Mouse (Mus musculus): Measurements from ENCODE around the gene Ezr. TPM values are rescaled to one million over a fixed set of nuclear protein-coding genes. Genes with fewer than 3 reads are reported as not detected.

Ezr gene
- total RNA-seq, 4 experiments from 2014 or later, result 37.3 to 59.3 (median 44.4) TPM

DNA sequence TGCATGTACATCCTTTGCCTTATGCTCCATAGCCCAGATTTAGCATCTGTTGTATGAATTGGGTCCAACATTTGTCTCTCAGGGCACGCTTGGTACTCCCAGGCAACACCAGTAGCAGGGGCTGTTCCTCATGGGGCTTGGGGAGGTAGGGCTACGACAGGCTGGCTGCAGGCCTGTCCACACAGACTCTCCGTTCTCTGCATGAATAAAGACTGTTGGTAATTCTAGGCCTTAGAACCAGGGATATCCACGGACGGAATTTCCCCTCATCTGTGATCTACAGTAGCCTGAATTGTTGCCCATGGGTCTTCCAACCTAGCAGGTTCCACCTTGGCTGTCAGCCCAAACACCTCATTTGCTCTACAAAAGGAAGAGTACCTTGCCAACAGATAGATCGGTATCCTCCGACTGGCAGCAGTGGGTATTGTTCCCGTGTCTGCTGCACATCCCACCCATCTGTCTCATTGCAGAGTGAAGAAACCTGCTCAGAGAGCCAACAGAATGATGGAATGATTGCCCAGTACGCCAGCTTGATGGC, 7.1 kb upstream of the Ezr start:
- DNase-seq (ENCODE audit: low spot score in 2 of 2), result peak; percentile 36 to 40

DNA sequence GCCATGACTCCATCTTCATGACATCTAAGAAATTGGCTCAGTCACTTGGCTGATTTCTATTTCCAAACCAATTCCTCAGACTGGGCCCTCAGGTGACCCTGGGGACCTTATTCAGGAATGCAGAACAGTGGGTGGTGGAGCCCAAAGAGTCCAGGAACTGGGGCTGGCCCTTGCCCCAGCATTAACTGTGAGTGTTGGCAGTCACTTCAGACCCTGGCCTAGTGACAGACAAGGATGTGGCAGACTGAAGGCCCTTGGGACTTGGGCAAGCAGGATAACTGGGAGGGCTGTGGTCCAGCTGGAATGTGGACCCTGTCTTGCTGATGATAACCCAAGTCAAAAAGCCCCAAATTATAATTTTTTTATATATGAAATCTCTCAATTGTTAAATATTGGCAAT, 6.5 kb upstream of the Ezr start:
- DNase-seq (ENCODE audit: low spot score in 2 of 2), result peak; percentile 39 to 51

DNA sequence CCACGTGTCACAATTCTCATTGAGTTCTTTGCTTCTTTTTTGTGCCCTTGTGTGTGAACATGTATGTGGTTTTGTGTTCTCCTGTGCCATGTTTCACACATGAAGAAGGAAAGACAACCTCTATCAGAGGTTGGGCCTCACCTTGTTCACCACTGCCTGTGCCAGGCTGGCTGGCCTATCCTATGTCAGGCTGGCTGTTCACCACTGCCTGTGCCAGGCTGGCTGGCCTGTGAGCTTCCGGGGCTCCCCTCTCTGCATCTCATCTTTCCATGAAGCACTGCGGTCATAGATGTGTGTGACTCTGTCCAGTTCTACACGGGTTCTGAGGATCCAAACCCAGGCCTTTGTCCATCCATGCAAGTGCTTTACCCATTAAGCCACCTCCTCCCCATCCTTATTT, 4.7 kb upstream of the Ezr start:
- DNase-seq (ENCODE audit: low spot score in 2 of 2), result no peak

DNA sequence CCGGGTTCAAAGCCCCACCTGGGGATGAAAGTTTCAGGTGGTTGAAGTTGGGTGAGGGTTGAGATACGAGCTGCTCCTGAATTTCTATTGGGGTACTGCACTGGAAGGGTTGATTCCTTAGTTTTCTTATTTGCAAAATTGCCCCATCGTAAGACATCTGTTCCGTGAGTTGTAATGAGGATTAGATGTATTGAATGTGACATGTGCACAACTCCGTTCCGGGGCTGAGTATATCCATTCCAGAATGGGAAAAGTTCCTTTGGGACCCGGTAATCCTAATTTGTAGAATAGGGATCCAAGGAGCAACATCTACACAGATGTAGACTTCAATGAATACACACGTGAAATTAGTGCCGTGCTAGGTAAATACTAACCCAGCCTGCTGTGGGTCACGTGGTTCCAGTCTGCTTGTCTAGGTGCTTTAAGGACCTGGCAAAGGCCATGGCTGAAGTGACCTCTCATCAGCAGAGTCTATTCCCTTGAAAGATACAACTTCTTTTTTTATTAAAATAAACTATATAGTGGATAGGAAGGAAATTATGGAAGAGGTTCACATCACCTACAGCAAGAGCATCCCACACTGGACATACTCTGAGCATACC, 1.3 kb upstream of the Ezr start:
- no peak for DNase-seq (ENCODE audit: low spot score in 2 of 2)

DNA sequence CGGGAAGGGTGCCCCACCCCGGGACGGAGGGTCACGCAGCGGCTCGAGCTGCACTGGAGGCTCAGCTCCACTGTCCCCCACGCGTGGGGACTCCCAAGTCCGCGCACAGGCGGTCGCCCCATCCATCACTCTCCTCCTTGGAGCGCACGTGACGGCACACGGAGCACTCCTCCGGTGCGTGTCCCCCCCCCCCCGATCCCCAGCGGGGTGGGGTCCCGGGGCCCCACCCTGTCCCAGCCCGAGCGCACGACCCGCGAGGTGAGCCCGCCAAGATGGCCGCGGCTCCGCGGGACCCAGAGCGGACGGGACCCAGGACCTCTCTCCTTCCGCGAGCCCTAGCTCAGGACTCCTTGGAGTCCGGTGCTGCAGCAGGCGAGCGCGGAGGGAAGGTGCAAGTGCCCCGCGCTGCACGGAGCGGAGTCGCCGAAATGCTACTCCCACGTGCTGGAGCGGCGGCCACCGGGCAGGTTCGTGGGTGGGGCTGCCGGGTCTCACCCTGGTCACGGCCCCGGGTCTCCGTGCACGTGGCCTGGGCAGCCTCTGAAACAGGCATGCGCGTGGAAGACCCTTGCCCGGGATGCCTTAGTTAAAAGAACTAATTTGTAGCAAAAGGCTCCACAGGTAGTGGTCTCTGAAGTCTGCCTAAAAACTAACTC, 550 bp upstream of the Ezr start:
- DNase-seq (ENCODE audit: low spot score in 2 of 2), result no peak

DNA sequence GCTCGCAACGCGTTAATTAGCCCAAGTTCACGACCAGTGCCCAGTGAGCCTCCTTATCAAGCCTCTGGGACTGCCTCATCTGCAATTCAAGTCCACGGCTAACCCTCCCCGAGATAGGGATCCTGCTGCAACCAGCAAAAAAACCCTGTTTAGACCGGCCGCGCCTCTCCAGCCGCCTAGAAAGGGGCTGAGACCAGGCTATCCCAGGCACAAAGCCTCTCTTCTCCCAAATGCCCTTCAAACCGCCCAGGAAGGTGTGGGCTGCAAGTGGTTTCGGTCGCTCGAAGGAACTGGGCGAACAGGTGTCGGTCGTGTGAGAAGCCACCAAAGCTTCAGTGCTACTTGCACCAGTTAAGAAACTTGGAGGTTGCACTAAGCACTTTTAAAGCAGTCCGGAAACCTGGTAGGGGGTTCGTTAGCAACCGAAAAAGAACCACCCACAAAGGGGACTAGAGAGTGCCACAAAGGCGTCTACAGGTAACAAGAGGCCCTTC, 504 bp downstream of the Ezr start:
- no peak for DNase-seq (ENCODE audit: low spot score in 2 of 2)

DNA sequence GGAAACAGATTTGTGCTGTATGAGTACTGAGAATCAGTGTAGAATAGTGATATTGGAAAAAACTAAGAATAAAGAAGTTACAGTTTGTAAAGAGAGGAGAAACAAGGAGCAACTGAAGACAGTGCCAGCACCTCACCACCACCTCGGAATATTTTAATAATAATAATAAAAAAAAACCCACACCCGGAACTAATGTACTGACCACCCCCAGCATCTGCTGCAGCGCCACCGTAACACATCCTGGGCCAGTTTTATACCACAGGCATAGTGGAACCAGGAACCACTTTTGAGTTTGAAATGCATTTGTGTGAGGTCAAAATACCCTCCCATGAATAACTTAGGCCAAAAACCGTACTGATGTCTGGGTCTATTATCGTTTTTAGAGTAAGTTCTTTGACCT, 1.3 kb downstream of the Ezr start:
- no peak for DNase-seq (ENCODE audit: low spot score in 2 of 2)

DNA sequence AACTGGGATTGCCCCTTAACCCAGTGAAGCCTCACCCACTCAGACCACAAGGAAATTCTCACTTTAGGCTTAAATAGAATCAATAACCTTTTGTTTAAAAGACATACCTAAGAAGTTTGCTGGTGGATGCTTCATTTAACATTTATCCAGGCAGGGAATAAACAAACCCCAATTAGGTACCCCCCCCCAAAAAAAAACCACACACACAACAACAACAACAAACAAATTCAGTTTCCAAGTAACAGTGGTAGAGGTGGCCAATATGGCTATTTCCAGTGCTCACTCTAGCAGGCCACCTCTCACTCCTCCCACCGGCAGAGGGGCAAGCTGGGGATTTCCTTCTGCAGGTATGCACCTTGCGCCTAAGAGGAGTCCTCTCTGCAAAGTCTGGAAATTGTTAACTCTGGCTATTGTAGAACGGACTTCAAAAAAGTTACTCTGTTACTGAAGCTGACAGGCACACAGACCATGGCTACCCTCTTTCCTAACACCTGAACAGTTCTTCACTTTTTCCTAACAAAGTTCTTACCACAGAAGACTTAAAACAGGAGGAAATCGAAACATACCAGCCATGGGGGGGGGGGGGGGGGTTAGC, 2.0 kb downstream of the Ezr start:
- DNase-seq (ENCODE audit: low spot score in 2 of 2), result no peak

DNA sequence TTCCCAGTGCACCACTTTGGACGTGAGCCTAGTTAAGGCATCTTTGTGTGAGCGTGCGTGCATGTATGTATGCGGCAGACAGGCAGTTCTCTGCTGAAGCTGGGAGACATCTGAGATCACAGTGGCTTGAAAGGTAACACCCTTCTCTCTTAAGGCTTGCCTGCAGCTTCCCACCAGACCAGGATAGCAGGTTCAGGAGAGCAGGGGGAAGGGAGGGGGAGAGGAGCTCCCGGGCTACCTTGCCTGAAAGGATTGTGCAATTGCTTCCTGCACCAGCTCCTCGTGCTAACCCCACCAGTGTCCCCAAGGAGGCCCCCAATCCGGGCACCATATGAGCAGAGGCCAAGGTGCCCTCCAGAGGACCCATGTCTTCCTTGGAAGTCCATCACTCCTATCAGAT, 3.0 kb downstream of the Ezr start:
- no peak for DNase-seq (ENCODE audit: low spot score in 2 of 2)

DNA sequence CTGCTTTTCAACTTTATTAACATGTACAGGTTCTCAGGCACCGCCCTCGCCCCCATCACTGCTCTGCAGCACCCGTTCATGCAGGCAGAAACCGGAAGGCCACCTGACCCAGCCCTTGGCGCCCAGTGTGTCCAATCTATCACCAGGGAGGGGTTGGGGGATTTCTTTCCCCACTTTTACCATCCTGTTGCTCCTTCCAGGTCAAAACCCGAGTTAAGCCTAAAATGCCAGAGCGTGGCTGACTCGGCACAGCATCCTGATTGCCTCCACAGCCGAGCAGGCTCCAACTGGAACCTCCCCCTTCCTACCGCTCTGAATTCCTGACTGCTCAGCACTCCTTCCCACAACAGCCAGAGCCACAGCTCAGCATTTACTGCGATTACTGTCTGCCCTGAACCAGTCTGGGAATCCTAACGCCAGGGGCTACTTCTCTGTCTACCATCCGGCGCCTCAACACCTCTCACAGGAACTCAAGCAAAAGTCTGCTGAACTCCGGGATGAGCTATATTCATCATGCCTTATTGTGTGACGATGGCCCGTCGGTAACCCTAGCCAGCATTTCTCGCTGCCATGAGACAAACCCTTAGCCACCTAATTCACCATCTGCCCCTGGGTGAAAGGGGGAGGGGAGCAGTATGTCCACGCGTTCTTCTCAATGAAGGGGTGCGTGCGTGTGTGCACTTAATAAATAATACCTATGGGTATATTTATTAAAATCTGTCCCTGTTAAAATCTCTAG, 3.6 kb downstream of the Ezr start:
- DNase-seq (ENCODE audit: low spot score in 2 of 2), result no peak

DNA sequence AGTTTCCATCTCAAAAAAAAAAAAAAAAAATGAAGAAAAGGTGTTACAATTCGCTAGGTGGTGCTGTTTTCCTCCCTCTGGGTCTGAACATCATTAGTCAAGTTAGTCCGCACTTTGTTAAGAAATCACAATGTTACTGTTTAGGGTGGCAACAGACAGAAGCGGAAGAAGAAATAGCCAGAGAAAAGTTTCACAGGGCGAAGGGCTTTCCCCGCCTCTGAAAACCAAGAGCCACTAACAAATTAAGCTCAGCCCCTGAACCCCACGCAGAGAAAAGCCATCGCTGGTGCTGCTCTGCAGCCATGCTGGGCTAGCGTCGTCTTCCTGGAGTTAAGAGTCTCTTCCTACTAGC, 4.3 kb downstream of the Ezr start:
- DNase-seq (ENCODE audit: low spot score in 2 of 2), result no peak

DNA sequence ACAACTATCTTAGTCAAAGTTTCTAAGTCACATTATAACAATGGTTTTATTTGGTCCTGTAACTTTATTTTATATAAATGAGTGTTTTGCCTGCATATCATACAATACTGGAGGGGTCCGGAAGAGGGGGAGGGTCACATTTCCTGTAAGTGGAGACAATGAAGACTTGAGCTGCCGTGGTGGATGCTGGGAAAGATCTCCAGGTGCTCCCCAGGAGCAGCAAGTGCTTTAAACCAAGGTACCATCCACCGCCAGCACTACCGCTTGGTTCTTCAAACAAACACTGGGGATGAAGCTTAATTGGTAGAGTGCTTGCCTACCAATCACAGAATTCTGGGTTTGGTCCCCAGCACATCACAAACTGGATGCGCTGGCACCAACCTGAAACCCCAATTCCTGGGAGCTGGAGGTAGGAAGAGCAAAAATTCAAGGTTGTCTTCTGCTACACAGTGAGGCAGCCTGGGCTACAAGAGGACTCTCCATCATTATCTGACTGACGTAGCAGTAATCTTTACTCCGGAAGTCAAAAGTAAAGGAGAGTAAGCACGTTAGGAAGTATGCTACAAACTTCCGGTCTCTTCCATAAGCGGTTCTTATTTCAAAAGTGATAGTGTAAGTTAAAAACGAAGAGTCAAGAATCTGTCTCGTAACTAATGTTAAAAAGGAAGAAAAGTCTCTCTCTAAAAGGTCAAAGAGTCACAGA, 4.8 kb downstream of the Ezr start:
- no peak for DNase-seq (ENCODE audit: low spot score in 2 of 2)

DNA sequence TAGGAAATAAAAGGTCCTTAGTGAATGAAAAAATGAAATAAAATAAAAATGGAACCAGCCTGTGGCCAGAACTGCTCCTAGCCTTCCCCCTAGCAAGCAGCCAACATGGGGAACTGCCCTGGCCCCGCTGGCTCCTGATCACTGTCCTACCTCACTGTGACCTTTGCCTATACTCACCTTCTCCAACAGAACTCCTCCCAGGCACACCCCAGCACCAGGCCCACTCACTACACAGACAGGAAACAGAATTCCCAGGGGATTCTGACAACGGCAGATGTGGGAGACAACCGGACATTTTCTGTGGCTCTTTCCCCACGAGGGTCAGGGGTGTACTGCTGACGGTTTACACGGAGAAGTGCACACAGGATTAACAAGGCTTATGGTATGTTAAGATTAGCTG, 5.5 kb downstream of the Ezr start:
- DNase-seq (ENCODE audit: low spot score in 2 of 2), result no peak

DNA sequence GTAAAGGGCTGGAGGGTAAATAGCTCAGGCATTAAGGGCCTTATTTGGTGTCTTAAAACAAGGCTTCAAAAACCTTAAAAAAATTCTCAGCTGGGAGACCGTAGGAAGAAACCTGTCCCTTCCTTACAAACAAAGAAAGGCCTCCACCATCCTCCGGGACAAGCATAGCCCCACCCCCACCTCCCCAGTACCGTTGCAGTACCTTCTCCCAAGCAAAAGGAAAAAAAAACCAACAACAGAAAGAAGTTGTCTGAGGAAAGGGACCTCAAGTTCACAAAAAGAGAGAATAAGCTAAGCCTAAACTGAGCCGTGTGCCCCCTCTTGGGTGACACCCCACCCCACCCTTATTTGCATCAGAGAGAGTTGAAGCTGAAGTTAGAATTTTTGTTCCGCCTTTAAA, 6.0 kb downstream of the Ezr start:
- DNase-seq (ENCODE audit: low spot score in 2 of 2), result no peak

DNA sequence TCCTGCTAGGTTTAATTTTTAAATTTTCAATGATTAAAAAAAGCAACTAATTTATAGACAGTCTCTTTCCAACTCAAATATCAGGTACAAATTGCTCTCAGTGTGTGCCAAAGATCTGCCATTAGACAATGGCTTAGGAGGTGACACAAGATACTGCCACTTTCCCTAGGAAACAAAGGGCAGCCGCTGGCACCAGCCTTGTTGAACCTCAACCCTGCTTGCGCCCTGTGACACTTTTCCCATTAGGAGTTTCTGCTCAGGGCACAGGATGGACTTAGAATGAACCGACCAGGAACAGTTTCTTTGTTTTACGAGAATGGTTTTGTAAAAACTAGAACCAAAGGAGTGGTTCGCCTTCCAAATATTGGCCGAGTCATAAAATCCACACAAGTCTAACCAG, 6.5 kb downstream of the Ezr start:
- DNase-seq (ENCODE audit: low spot score in 2 of 2), result no peak

DNA sequence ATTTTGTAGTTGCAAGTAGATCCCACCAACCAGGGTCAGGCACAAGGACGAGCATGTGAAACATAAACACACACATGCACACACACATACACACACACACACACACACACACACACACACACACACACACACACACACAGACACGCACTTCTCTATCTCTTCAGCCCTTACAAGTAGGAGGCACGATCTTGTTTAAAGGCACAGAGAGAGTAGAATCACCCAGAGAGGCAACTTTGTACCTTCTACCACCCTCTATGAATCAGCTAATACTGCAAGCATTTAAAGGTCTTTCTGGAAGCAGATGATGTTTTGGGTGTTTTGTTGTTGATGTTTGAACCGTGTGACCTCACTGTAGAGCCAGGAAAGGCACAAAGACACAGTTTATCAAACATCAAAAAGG, 6.9 kb downstream of the Ezr start:
- no peak for DNase-seq (ENCODE audit: low spot score in 2 of 2)

DNA sequence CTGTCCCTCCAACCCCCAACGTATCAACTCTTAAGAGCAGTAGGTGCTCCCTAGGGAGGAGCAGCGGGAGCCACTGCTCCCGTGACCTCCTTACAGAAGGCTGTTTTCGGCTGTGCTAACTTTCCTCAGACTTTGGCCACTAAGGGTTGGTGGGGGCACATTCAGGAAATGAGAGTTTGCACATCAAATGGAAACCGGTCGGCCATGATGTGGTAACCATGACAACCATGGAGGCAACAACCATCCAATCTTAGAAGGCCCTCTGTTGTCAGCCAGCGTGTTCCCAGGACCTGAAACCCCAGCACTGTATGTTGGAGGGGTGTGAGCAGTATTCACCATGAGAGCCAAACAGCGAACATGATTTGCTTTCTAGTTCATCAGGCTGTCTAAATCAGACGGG, 7.4 kb downstream of the Ezr start:
- DNase-seq (ENCODE audit: low spot score in 2 of 2), result no peak

DNA sequence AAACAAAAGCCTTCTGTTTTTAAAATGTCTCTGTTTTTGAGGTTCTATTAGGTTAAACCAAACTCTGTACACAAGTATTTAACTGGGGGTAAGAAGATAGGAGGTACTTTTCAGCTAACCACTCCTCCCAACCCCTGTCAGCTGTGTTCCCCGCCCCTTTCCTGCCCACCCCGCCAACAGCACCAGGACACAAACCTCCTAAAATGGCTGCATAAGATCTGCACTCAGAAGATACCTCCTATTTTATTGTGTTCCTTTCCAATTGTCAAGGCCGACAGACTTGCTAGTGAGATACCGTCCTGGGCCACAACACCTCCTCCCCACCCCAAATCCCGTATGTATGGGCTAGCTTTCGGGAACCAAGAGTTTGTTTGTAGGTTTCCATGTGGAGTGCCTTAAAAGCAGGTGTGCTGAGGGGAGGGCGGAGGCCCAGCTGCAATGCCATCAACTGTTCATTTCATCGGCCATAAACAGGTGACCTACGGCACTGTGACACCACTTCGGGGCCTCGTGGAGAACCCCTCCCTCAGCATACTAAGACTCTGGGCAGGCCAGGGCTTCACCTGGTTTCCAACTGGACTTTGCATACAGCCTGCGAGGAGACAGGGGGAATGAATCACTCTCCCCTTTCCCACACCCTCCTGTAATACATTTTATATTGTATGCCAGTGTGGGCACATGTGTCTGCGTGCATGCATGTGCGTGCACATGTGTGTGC, 9.2 kb downstream of the Ezr start:
- no peak for DNase-seq (ENCODE audit: low spot score in 2 of 2)

DNA sequence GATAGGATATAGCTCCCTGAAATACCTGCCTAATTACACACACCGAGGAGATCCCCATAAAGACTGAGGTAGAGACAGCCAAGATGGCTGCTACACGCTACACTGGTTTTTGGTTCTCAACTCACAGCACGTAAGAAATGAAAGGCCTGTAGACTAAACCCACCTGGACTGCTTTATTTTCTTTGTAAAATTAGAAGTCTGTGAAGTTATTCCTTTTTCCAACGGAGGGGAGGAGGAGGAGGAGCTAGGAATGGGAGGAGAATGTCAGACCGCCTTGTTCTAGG, 10.2 kb downstream of the Ezr start:
- DNase-seq (ENCODE audit: low spot score in 2 of 2), result no peak

DNA sequence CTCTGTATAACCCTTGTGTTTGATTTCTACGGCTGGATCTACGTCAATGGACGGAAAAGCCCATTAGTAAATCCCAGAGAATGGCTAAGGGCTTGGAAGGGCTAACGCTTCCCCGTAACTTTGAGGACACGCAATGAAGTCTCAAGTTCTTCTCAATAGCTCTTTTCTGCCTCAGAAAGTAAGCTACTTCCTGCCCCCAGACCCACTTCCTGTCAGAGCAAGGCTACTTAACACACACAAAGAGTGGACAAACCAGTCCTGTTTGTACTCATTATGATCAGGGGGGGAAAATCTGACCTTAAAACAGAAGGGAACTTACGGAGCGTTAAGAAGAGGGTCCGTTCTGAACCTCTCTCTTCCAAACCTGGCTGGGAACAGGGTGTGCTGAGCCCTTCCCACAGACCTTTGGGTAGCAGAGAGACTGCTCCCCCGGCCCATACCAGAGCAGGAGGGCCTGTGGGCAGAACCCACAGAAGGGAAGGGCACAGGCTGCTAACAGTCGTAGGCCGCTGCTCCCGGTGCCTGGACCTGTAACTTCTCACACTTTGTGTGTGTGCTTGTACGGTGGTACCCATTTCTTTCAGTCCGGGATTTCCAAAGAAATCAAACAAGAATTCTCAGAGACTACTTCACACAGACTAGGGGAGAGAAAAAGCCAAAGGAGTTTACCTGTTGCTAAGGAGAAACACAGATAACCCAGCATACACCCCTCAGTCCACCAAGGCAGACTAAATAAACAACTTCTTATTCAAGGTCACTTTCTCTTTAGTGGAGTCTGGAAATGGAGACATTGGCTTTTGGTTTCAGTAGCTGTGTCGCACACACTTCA, 10.7 kb downstream of the Ezr start:
- DNase-seq (ENCODE audit: low spot score in 2 of 2), result no peak
